Mouse (Mus musculus) lung, adult 2 months (tissue): ENCODE results near the gene Robo1.

Experiments
- CTCF ChIP-seq: fragments of 200-500 bp; IDR thresholded peaks from 2 replicates; pipeline ENCODE4 v1.5.1; 2011; ENCODE audit warnings: mild to moderate bottlenecking, low read length, control low read depth; ENCODE audit not compliant: insufficient read depth
- POLR2A ChIP-seq: fragments of 200-500 bp; IDR thresholded peaks from 2 replicates; pipeline ENCODE4 v1.6.1; 2011; ENCODE audit warnings: low read depth, mild to moderate bottlenecking, control low read depth, low read length, borderline replicate concordance; ENCODE audit errors: extremely low read depth

DNA sequence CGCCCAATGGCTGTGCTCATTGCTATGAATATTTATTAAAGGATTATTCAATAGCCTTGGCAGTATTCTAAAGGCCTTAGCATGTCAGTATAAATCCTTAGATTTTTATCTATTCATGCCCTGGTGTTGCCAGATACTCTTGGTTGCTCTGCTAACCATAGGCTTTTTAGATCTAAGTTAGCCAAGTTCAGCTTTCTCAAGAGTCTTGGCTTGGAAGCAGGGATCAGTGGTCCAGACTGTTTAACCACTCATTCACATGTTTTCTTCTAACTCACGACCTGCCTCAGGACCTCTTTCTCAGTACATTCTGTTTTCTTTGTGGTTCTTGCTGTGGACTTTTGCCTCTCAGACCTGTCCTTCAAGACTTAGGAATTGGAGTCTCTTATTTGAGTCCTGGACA is 400.4 kb downstream of the Robo1 start:
- TF ChIP-seq CTCF: no peak
- TF ChIP-seq POLR2A: no peak
